Comparison of ENCODE assay signal across 18 mouse cellular contexts in genomic region chr4:138509901-138510300, GRCm38 (mm10). TPM values are rescaled to one million over a fixed set of nuclear protein-coding genes. Genes with fewer than 3 reads are reported as not detected.
"Had no signal": no experiment of that assay in that cellular context is flagged by ENCODE, and none has a peak within 500 bp of the region (broad histone marks: within the 10 kb centered on the region; RNA-seq: fewer than 3 reads in every experiment).

No protein-coding gene starts in this region.

- H3K4me1 ChIP-seq: liver, embryonic 13.5 days; liver, embryonic 15.5 days; megakaryocyte, embryonic 14.5 days had no signal

- ATAC-seq: lung, postnatal 0 days had no signal

- DNase-seq: liver, embryonic 13.5 days; lung, adult 18-20 months; lung, postnatal 14 days; lung, postnatal 36 days; midbrain, embryonic 14.5 days; right cerebral cortex, postnatal 25 days; right cerebral cortex, postnatal 4 days; spleen, adult 18-20 months; thymus, adult 2 months; thymus, postnatal 25 days; thymus, postnatal 4 days had no signal

- H3K27ac ChIP-seq: liver, embryonic 13.5 days; liver, embryonic 15.5 days; lung, embryonic 15.5 days; macrophage; midbrain, embryonic 12.5 days; neural tube, embryonic 12.5 days had no signal

- H3K4me2 ChIP-seq: liver, embryonic 13.5 days; liver, embryonic 15.5 days; lung, embryonic 15.5 days; midbrain, embryonic 12.5 days; neural tube, embryonic 12.5 days had no signal

- H3K9ac ChIP-seq: liver, embryonic 13.5 days; liver, embryonic 15.5 days; lung, embryonic 15.5 days; midbrain, embryonic 12.5 days; neural tube, embryonic 12.5 days had no signal

- H3K9me3 ChIP-seq: liver, embryonic 13.5 days; liver, embryonic 15.5 days; lung, embryonic 15.5 days; midbrain, embryonic 12.5 days; neural tube, embryonic 12.5 days had no signal

- H3K4me3 ChIP-seq: liver, embryonic 13.5 days; liver, embryonic 15.5 days; lung, embryonic 15.5 days; megakaryocyte, embryonic 14.5 days; midbrain, embryonic 12.5 days; neural tube, embryonic 12.5 days had no signal

- H3K36me3 ChIP-seq: liver, embryonic 13.5 days; liver, embryonic 15.5 days; lung, embryonic 15.5 days; midbrain, embryonic 12.5 days; neural tube, embryonic 12.5 days had no signal

RNA-seq across cellular contexts. Expression of gene Camk2n1, which starts 55.8 kb away (rescaled TPM):
- polyA plus RNA-seq: macrophage had no signal
